Mouse (Mus musculus) MEL (cell line): ENCODE measurements around the gene Dnase1l2. TPM values are rescaled to one million over a fixed set of nuclear protein-coding genes. Genes with fewer than 3 reads are reported as not detected.

ENCODE experiments used
- DNase-seq: peaks from one replicate; pipeline ENCODE4 v3.0.0; 2011; ENCODE audit warnings: low read depth, low spot score
- H3K27ac ChIP-seq: 2 replicates; pipeline ENCODE4 v1.5.1; 2012; ENCODE audit warnings: low read depth, mild to moderate bottlenecking, control low read depth, low read length, moderate library complexity; ENCODE audit not compliant: control insufficient read depth
- H3K27me3 ChIP-seq, 2 experiments: fragments of 150-350 bp in 1 of 2; sonication (generic) in 1 of 2; 2 replicates each; pipeline ENCODE4 v1.6.1; 2012; ENCODE audit warnings: low read length in 2 of 2, mild to moderate bottlenecking in 2 of 2, improper control_type of control experiment in 1 of 2, moderate library complexity in 1 of 2; ENCODE audit not compliant: insufficient read depth in 2 of 2, control insufficient read depth in 1 of 2
- H3K36me3 ChIP-seq, 2 experiments: 2 replicates each; pipeline ENCODE4 v1.6.1; 2012 to 2014; ENCODE audit warnings: low read length in 2 of 2, improper control_type of control experiment in 1 of 2, inconsistent platforms in 1 of 2, mild to moderate bottlenecking in 1 of 2; ENCODE audit not compliant: insufficient read depth in 2 of 2, control insufficient read depth in 1 of 2
- H3K4me1 ChIP-seq, 2 experiments: fragments of 150-350 bp in 1 of 2; sonication (generic) in 1 of 2; 2 replicates each; pipeline ENCODE4 v1.6.1; 2012; ENCODE audit warnings: low read length in 2 of 2, improper control_type of control experiment in 1 of 2, mild to moderate bottlenecking in 1 of 2; ENCODE audit not compliant: insufficient read depth in 2 of 2, control insufficient read depth in 1 of 2
- H3K4me3 ChIP-seq, 2 experiments: fragments of 150-350 bp in 1 of 2; sonication (generic) in 1 of 2; 2 replicates each; pipeline ENCODE4 v1.5.1; 2012; ENCODE audit warnings: low read depth in 2 of 2, low read length in 2 of 2, mild to moderate bottlenecking in 2 of 2, moderate library complexity in 2 of 2, control low read depth in 1 of 2, improper control_type of control experiment in 1 of 2; ENCODE audit not compliant: control insufficient read depth in 1 of 2, insufficient read depth in 1 of 2
- H3K79me2 ChIP-seq: 2 replicates; pipeline ENCODE4 v1.6.1; 2012; ENCODE audit warnings: mild to moderate bottlenecking, low read length, moderate library complexity; ENCODE audit not compliant: control insufficient read depth, poor library complexity, insufficient read depth
- H3K9ac ChIP-seq: 2 replicates; pipeline ENCODE4 v1.6.1; 2012; ENCODE audit warnings: low read depth, mild to moderate bottlenecking, control low read depth, low read length, moderate library complexity; ENCODE audit not compliant: control insufficient read depth, poor library complexity, severe bottlenecking
- H3K9me3 ChIP-seq: fragments of 150-350 bp; sonication (generic); replicated peaks from 2 replicates; pipeline ENCODE4 v1.6.1; 2012; ENCODE audit warnings: mild to moderate bottlenecking, low read length, improper control_type of control experiment, moderate library complexity; ENCODE audit not compliant: insufficient read depth
- CHD2 ChIP-seq: IDR thresholded peaks from 2 replicates; pipeline ENCODE4 v1.6.1; 2011; ENCODE audit warnings: low read length, improper control_type of control experiment
- ELF1 ChIP-seq: IDR thresholded peaks from 2 replicates; pipeline ENCODE4 v1.6.1; 2014; ENCODE audit warnings: low read depth, mild to moderate bottlenecking, inconsistent platforms, low read length, improper control_type of control experiment, moderate library complexity
- EP300 ChIP-seq, 2 experiments: IDR thresholded peaks; 2 replicates each; pipeline ENCODE4 v1.6.1; 2011; ENCODE audit warnings: improper control_type of control experiment in 2 of 2, low read length in 2 of 2, low read depth in 1 of 2, mild to moderate bottlenecking in 1 of 2
- ETS1 ChIP-seq: IDR thresholded peaks from 2 replicates; pipeline ENCODE4 v1.6.1; 2012; ENCODE audit warnings: low read depth, mild to moderate bottlenecking, inconsistent platforms, low read length, improper control_type of control experiment, moderate library complexity
- GABPA ChIP-seq: IDR thresholded peaks from 2 replicates; pipeline ENCODE4 v1.6.1; 2012; ENCODE audit warnings: low read depth, mild to moderate bottlenecking, inconsistent platforms, low read length, improper control_type of control experiment, moderate library complexity
- GATA1 ChIP-seq: IDR thresholded peaks from 2 replicates; pipeline ENCODE4 v1.6.1; 2011; ENCODE audit warnings: low read depth, low read length, improper control_type of control experiment
- HCFC1 ChIP-seq: IDR thresholded peaks from 2 replicates; pipeline ENCODE4 v1.6.1; 2012; ENCODE audit warnings: low read depth, mild to moderate bottlenecking, inconsistent platforms, low read length, improper control_type of control experiment, moderate library complexity
- KAT2A ChIP-seq: conservative IDR thresholded peaks from 2 replicates; pipeline ENCODE4 v1.6.1; 2012; ENCODE audit warnings: low read depth, low read length, improper control_type of control experiment, inconsistent platforms
- MAFK ChIP-seq: IDR thresholded peaks from 2 replicates; pipeline ENCODE4 v1.6.1; 2011; ENCODE audit warnings: low read depth, mild to moderate bottlenecking, low read length, improper control_type of control experiment, borderline replicate concordance
- MAX ChIP-seq: IDR thresholded peaks from 2 replicates; pipeline ENCODE4 v1.6.1; 2011; ENCODE audit warnings: low read length, improper control_type of control experiment
- MXI1 ChIP-seq: IDR thresholded peaks from 2 replicates; pipeline ENCODE4 v1.6.1; 2011; ENCODE audit warnings: mild to moderate bottlenecking, low read depth, low read length, improper control_type of control experiment
- MYB ChIP-seq: IDR thresholded peaks from 2 replicates; pipeline ENCODE4 v1.6.1; 2011; ENCODE audit warnings: mild to moderate bottlenecking, low read depth, low read length, improper control_type of control experiment
- MYC ChIP-seq: IDR thresholded peaks from 2 replicates; pipeline ENCODE4 v1.6.1; 2011; ENCODE audit warnings: low read depth, mild to moderate bottlenecking, low read length, improper control_type of control experiment, moderate library complexity
- NRF1 ChIP-seq: IDR thresholded peaks from 2 replicates; pipeline ENCODE4 v1.6.1; 2014; ENCODE audit warnings: low read depth, mild to moderate bottlenecking, inconsistent platforms, low read length, improper control_type of control experiment, moderate library complexity; ENCODE audit not compliant: poor library complexity, insufficient read depth, severe bottlenecking
- POLR2A ChIP-seq, 2 experiments: IDR thresholded peaks; 2 replicates each; pipeline ENCODE4 v1.6.1; 2011 to 2012; ENCODE audit warnings: low read length in 2 of 2, mild to moderate bottlenecking in 2 of 2, control low read depth in 1 of 2, improper control_type of control experiment in 1 of 2, low read depth in 1 of 2, moderate library complexity in 1 of 2; ENCODE audit not compliant: control insufficient read depth in 1 of 2, insufficient read depth in 1 of 2, poor library complexity in 1 of 2
- POLR2AphosphoS2 ChIP-seq: IDR thresholded peaks from 2 replicates; pipeline ENCODE4 v1.6.1; 2011; ENCODE audit warnings: low read length, improper control_type of control experiment
- RAD21 ChIP-seq: IDR thresholded peaks from 2 replicates; pipeline ENCODE4 v1.6.1; 2011; ENCODE audit warnings: mild to moderate bottlenecking, low read depth, low read length, improper control_type of control experiment
- SIN3A ChIP-seq: IDR thresholded peaks from 2 replicates; pipeline ENCODE4 v1.6.1; 2012; ENCODE audit warnings: low read length, improper control_type of control experiment, inconsistent platforms
- TAL1 ChIP-seq: IDR thresholded peaks from 2 replicates; pipeline ENCODE4 v1.6.1; 2012; ENCODE audit warnings: mild to moderate bottlenecking, inconsistent platforms, low read length, moderate library complexity, mixed read lengths
- TBP ChIP-seq: IDR thresholded peaks from 2 replicates; pipeline ENCODE4 v1.8.0; 2011; ENCODE audit warnings: low read depth, low read length, improper control_type of control experiment
- TCF12 ChIP-seq: IDR thresholded peaks from 2 replicates; pipeline ENCODE4 v1.6.1; 2014; ENCODE audit warnings: low read depth, mild to moderate bottlenecking, inconsistent platforms, low read length, improper control_type of control experiment, moderate library complexity
- USF1 ChIP-seq: IDR thresholded peaks from 2 replicates; pipeline ENCODE4 v1.6.1; 2014; ENCODE audit warnings: low read depth, mild to moderate bottlenecking, inconsistent platforms, low read length, improper control_type of control experiment, moderate library complexity
- ZKSCAN1 ChIP-seq: IDR thresholded peaks from 2 replicates; pipeline ENCODE4 v1.6.1; 2012; ENCODE audit warnings: low read depth, mild to moderate bottlenecking, inconsistent platforms, low read length, improper control_type of control experiment, moderate library complexity
- ZMIZ1 ChIP-seq: IDR thresholded peaks from 2 replicates; pipeline ENCODE4 v1.6.1; 2012; ENCODE audit warnings: low read depth, mild to moderate bottlenecking, inconsistent platforms, low read length, improper control_type of control experiment, moderate library complexity
- polyA plus RNA-seq, 2 experiments: library from polyadenylated mRNA; stranded (reverse) in 1 of 2; unstranded in 1 of 2; fragments of >175 nt in 1 of 2; fragments of >200 nt in 1 of 2; gene quantifications; 2 replicates each; pipeline versions ENCODE4 v1.2.1 to v1.2.4; 2012; ENCODE audit warnings: low replicate concordance in 2 of 2, low read depth in 1 of 2; ENCODE audit not compliant: insufficient read length in 2 of 2, insufficient read depth in 1 of 2, missing spikeins in 1 of 2
- total RNA-seq: library from RNA; depleted of rRNA; stranded (reverse); fragments of 300-350 nt; gene quantifications from 2 replicates; pipeline ENCODE4 v1.2.3, GENCODE M21; 2012

Gene Dnase1l2
- total and polyA plus RNA-seq, 3 experiments = 0.62 to 1.8 TPM; not detected in 1

DNA sequence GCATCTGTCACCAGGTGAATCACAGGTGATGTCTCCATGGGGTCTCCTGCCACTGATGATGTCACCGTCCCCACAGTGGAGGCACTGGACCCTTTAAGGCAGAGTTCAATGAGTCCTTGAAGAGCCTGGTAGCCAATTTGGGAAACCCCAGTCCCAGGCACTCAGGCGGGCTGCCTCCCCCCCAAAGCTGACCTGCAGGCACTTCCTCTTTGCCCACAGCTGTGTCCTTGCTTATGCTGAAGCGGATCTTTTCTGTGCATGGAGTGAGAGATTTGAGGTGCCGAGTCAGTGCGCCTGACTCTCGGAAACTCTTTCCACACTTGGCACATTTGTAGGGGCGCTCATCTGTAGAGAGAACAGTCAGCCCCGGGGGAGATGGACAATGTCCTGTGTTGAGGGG lies 3.7 kb upstream of the Dnase1l2 start:
- H3K36me3 ChIP-seq = peaks cover 0 to 2% of the 10 kb centered on the region in 2 experiments; a peak in 2 of 4 replicates
- DNase-seq = no peak
- H3K27ac ChIP-seq = no peak overlapping the region
- no peaks in the 10 kb centered on the region for H3K9me3 ChIP-seq
- H3K79me2 ChIP-seq = no peaks in the 10 kb centered on the region
- H3K9ac ChIP-seq = no peak overlapping the region
- TF ChIP-seq HCFC1 = no peak
- TF ChIP-seq POLR2AphosphoS2 = no peak
- TF ChIP-seq SIN3A = no peak
- TF ChIP-seq ZKSCAN1 = no peak
- no peak for TF ChIP-seq KAT2A
- no peak for TF ChIP-seq MXI1
- TF ChIP-seq POLR2A (IDR thresholded peaks at IDR 0.05; ENCODE audit: control insufficient read depth in 1 of 2, insufficient read depth in 1 of 2, low read depth in 1 of 2, low read length in 2 of 2, poor library complexity in 1 of 2) = no peak
- TF ChIP-seq GABPA = no peak
- TF ChIP-seq USF1 = no peak
- TF ChIP-seq CHD2 = no peak
- TF ChIP-seq GATA1 = no peak
- no peak for TF ChIP-seq MYB
- TF ChIP-seq TCF12 = no peak
- TF ChIP-seq RAD21 = no peak
- TF ChIP-seq EP300 (IDR thresholded peaks at IDR 0.05; ENCODE audit: low read depth in 1 of 2, low read length in 2 of 2) = no peak
- TF ChIP-seq ETS1 = no peak
- TF ChIP-seq TAL1 = no peak
- no peak for TF ChIP-seq TBP
- TF ChIP-seq ZMIZ1 = no peak
- TF ChIP-seq NRF1 = no peak
- TF ChIP-seq, all 39 proteins: peak for 0
- no peak overlapping the region for H3K4me3 ChIP-seq
- H3K27me3 ChIP-seq = no peaks in the 10 kb centered on the region
- H3K4me1 ChIP-seq = no peaks in the 10 kb centered on the region

DNA sequence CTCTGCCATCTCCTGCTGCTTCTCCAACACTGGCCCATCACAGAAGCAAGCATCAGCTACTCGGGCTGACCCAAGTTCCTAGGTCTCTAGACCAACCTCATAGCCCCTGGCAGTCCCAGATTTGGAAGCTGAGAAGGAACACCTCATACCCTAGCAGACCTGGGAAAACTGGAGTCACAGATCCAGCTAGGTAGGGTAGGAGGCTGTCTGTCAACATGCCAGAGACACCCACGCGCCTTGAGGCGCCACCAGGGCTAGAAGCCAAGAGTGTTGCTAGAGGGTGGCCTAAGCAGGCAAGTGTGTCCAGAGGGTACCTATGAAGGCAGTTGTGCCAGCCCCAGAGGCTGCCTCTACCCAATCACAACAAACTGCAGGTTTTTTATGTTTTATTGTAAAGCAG lies 504 bp upstream of the Dnase1l2 start:
- DNase-seq = no peak
- no peaks in the 10 kb centered on the region for H3K79me2 ChIP-seq
- no peak overlapping the region for H3K27ac ChIP-seq
- H3K4me1 ChIP-seq = no peaks in the 10 kb centered on the region
- H3K9me3 ChIP-seq = no peaks in the 10 kb centered on the region
- TF ChIP-seq MAX (no peak), EP300 (IDR thresholded peaks at IDR 0.05; ENCODE audit: low read depth in 1 of 2, low read length in 2 of 2) (no peak), ZMIZ1 (no peak), ELF1 (no peak), MAFK (no peak), MYC (no peak), GATA1 (no peak), POLR2A (IDR thresholded peaks at IDR 0.05; ENCODE audit: control insufficient read depth in 1 of 2, insufficient read depth in 1 of 2, low read depth in 1 of 2, low read length in 2 of 2, poor library complexity in 1 of 2) (no peak), KAT2A (no peak)
- no peaks in the 10 kb centered on the region for H3K27me3 ChIP-seq
- H3K36me3 ChIP-seq = no peaks in the 10 kb centered on the region; a peak in 1 of 4 replicates
- no peak overlapping the region for H3K9ac ChIP-seq
- no peak overlapping the region for H3K4me3 ChIP-seq
